Mouse (Mus musculus): ENCODE measurements around the gene Tma7.

Gene Tma7

DNA sequence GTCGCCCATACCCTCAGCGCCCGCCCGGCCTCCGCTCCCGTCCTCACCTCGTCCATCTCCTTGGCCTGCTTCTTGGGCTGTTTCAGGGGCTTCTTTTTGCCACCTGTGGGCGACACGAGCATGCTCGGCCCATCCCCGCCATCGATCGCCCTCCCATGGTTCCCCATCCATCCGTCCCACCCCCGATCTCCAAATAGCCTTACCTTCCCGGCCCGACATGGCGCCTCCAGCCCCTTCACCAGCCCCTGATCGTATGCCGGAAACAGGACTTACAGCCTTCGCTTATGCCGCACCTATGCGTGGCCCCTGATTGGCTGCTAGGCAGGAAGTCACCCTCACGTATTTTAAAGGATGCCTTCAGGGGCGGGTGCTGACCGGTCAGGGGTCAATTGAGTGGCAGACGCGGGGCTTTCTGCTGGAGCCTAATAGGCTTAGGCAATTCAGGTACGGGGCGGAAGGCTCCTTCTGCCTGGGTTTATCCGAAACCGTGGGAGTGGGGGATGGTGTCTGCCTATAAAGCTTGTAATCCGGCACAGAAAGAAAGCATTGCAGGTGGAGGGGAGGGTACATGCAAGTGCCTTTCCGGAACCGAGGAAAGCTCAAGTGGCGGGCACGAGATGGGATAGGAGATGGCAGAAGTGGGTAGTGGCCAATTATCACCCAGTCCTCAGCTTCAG, at the start of gene Tma7, which contains the start of gene Ccdc51:
TSS of gene Tma7 (minus strand) at position 464 of the 677 bp plus-strand sequence.
TSS of gene Ccdc51 (plus strand) at position 370 of the 677 bp plus-strand sequence.
- DNase-seq (ENCODE audit: low spot score) = peak; percentile 83

DNA sequence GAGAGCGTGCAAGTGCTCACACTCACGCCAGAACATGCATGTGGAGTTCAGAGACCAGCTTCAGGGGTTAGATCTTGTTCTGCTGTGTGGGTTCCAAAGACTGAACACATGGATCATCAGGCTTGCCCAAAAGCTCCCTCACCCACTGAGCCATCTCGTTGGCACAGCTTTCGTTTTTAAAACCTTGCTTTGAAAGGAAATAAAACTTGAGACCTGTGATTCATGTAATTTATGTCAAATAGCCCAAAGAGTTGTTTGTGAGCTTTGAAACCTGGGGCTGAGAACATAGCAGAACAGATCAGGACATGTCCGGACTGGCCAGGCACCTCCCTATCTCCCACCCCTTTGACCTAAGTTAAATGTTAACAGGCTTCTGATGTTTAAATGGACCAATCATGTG, 47.7 kb upstream of the Tma7 start:
- DNase-seq (ENCODE audit: low spot score) = no peak

DNA sequence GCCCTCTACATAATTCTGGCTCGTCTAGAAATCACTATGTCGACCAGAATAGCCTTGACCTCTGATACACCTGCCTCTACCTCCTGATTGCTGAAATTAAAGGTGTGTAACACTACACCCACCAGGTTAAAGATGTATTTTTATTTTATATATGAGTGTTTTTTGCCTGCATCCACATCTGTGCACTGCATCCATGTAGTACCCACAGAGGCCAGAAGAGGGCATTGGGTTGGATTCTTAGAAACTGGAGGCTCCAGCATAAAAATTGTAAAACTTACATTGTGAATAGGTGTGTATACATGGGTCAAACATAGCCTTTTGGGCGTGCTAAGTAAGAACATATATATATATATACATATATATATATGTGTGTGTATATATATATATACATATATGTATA, 45.8 kb upstream of the Tma7 start:
- DNase-seq (ENCODE audit: low spot score) = peak; percentile 51

DNA sequence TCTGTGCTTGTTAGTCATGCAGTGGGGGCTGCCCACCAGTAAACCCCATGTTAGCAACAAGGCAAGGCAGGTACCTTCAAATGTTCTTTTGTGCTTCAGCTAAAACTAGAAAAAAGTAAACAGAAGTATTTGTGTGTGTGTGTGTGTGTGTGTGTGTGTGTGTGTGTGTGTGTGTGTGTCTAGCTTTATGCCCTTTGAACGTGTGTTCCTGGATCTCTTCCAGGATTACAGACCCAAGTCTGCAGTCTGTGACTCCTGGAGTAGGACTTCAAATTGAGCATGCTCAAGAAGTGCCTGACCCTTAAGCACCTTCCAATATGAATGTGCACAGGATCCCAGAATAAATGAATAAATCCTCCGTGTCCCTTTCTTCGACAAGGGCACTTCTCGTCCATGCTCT, 44.7 kb upstream of the Tma7 start:
- DNase-seq (ENCODE audit: low spot score) = no peak

DNA sequence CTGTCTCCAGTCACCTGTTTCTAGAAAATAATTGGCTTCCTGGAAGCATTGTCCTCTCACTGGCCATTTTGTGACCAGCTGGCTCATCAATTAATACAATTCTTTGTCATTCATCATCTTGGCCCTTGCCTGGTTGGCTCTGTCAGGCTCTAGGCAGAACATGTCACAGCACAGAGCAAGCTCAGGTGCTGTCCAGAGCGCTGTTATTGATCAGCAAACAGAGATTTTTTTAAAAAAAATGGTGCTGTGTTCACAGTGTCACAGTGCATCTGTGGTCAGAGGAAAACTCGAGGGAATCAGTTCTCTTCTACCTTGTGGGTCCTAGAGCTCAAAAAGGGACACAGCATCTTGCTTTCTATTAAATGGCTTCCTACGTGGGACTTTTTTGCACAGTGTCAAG, 43.1 kb upstream of the Tma7 start:
- DNase-seq (ENCODE audit: low spot score) = no peak

DNA sequence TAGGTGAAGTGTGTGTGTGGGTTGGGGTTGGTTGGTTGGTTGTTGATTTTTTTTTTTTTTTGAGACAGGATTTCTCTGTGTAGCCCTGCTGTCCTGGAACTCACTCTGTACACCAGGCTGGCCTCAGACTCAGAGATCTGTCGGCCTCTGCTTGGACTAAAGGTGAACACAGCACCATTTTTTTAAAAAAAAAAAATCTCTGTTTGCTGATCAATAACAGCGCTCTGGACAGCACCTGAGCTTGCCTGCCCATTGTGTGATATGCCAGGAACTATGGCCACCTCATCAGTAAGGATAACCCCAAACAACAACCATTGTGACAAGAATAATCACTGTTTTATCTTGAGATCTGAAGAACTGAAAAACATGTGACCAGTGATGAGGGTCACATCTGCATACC, 42.7 kb upstream of the Tma7 start:
- DNase-seq (ENCODE audit: low spot score) = no peak

DNA sequence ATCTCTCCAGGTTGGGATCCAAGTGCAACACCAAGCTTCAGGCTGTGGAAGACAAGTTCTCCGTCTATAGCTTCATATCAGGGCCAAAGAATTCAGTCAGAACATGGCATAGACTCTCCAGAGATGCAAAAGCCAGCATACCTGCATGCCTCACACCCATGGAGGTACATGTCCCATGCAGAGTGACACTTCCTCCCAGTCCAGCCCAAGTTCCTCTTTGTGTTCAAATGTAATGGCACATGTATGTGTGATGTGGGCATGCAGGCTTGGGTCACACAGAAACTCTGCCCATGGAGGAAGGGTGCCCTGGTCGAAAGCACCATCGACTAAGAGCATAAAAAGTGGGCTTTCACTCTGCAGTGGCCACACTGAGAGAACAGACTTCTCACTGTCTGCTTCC, 41.8 kb upstream of the Tma7 start:
- no peak for DNase-seq (ENCODE audit: low spot score)

DNA sequence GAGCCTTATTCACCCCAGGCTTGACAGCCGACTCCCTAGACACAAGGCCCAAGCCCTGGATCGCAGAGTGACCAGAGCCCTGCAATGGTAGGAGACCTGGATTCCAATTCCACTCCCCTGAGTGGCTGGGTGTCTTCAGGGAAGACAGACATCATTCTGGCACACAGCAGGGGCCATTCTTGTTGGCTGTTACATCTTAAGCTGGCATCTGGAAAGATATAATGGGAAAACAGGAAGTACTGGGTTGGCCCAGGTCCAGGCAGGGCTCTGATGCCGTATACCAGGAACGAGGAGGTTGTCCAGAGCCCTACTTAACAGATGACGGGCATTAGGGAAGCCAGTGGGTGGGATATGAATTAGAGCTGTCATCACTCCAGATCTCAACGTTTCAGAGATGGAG, 40.9 kb upstream of the Tma7 start:
- peak; percentile 23 for DNase-seq (ENCODE audit: low spot score)

DNA sequence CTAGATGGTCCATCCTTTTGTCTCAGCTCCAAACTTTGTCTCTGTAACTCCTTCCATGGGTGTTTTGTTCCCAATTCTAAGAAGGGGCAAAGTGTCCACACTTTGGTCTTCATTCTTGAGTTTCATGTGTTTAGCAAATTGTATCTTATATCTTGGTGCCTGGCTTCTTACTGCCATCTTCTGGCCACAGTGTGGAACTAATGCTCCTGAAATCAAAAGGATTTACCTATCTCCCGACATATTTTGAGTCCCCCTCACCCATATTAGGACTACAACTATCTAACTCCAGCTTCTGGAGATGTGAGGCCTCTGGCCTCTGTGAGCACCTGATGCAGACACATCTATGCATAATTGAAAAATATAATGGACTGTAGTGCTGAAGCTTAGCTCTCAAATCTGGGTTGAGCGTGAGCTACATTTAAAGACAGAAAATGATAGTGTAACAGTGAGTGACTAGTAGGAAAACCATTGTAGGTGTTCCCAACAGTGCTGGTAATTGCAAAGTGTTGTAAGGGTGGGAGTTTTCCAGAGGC, 40.2 kb upstream of the Tma7 start:
- peak; percentile 32 for DNase-seq (ENCODE audit: low spot score)

DNA sequence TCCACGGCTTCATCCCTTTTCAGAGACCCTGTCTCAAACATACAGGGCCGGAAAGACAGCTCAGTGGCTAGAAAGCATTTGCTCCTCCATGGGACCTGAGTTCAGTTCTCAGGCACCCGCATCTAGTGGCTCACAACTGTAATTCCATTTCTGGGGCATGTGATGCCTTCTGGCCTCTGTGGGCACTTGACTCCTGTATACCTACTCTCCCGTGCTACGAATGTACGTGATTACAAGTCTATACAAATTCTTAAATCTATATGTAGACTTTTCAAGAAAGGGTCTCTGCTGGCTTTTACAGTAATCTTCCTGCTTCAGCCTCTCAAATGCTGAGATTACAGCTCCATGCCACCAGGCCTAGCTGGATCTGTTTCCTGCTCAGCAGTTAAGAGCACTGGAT, 38.6 kb upstream of the Tma7 start:
- DNase-seq (ENCODE audit: low spot score) = no peak

DNA sequence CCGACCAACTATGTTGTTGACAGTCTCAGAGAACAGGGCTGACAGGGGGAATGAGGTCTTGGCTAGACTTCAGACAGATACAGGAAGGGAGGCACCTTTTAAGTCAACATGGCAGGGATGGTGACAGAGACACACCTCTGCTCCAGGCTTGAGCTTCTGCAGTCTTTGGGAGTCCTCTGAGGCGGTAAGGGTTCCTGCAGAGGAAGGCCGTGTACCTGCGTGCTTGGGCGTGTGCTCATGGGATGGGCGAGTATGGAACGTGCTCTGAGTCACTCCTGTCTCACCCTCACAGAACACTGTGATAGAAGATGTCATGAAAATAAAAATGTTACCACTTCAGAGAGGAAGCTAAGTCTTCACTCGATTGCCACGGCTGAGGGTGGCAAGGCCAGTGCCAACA, 37.2 kb upstream of the Tma7 start:
- DNase-seq (ENCODE audit: low spot score) = peak; percentile 43

DNA sequence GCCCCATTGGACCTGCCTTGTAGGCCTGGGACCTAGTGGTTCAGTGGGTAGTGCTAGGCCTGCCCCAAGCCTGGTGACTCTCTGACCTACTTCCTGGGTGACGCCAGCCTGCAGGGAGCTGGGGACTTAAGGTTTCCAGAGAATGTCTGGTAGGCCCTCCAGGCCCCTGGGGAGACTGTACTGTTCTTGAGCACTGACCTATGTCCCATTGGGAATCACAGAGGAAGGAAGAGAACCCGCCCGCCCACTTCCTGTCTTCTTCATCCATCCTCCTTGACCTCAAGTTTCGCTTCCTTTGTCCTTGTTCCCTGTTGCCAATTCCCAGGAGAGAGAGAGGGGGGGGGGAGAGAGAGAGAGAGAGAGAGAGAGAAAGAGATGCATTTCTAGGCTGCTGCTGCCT, 35.7 kb upstream of the Tma7 start:
- peak; percentile 6 for DNase-seq (ENCODE audit: low spot score)

DNA sequence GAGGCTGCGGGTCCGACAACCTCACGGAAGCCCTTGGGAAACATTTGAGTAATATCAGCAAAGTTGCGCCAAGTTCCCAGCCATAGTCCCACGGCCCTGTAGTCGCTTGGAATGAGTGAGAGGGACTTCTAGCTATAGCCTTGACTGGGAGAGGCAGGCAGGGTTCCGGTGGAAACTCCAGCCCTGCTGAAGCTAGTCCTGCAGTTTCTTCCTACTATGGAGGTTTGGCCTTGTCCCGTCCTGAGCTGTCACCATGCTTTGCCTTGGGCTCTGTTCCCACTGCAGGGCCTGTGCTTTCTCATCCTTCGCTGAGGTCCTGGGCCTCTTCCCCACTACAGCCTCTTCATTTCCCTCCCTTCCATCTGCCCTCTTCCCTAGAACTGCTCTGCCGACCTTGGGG, 33.8 kb upstream of the Tma7 start:
- no peak for DNase-seq (ENCODE audit: low spot score)

DNA sequence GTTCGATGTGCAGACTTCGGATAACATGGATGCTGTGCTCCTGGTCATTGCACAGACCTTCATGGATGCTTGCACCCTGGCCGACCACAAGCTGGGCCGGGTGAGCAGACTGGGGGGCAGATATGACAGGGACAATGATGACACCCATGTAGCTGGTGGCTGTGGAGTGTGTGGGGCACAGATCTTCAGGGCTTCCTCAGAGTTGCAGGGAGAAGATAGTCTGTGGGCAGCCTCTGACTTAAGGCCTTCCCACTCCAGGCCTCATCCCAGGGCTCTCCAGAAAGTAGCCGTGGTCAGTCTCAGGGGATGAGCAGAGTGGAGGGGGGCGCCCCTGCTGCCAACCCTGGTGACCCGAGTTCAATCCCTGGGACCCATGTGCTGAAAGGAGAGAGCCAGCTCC, 32.5 kb upstream of the Tma7 start:
- peak; percentile 2 for DNase-seq (ENCODE audit: low spot score)

DNA sequence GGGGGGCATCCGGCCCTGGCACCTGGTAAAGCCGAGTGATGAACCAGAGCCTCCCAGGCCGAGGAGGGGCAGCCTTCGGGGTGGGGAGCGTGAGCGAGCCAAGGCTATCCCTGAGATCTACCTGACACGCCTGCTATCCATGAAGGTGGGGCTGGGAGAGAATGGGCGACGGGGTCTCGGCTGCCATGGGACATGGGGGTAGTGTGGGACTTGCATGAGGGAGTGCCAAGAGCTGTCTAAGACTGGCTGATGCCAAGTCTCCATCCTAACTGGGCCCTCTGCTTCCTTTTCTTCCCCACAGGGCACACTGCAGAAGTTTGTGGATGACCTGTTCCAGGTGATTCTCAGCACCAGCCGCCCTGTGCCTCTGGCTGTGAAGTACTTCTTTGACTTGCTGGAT, 31.9 kb upstream of the Tma7 start:
- no peak for DNase-seq (ENCODE audit: low spot score)

DNA sequence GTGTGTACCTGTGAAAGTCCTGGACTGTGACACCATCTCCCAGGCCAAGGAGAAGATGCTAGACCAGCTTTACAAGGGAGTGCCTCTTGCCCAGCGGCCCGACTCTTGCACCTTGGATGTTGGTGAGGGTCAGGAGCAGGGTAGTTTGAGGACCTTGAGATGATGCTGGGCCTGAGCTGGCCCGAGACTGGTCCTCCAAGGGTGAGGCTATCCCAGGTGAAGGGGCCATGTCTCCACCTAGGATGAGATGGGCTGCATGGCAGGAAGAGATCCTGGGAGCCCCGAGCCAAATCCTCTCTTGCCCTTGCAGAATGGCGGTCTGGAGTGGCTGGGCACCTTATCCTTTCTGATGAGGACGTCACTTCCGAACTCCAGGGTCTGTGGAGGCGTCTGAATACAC, 30.9 kb upstream of the Tma7 start:
- no peak for DNase-seq (ENCODE audit: low spot score)

DNA sequence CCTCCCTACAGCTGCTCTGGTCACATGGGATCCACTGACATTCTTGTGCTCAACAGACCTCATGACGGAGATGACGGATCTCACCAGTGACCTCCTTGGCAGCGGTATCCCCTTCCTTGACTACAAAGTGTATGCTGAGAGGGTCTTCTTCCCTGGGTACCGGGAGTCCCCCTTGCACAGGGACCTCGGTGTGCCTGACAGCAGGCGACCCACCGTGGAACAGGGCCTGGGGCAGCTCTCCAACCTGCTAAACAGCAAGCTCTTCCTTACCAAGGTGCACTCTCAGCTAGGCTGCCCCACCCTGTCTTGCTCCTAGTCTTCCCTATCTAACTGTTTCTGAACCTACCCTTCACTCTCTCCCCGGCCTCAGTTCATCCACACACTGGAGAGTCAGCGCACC, 29.2 kb upstream of the Tma7 start:
- no peak for DNase-seq (ENCODE audit: low spot score)

DNA sequence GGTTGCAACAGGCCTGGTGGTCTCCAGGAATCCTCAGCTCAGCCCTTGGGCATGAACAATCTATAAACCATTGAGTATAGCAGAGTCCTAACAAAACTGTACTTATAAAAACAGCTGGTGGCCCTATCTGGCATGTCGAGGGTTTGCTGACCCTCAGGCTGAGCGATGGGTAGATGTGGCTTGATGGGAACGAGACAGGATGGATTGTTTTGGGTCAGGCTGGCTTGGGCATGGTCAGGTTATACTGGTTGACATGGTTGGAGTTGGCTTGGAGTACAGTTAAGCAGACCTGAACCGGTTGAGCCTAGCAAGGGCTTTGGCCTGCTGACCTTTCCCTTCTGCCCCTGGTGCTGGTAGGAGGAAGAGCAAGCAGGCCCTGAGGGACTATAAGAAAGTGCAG, 28.7 kb upstream of the Tma7 start:
- no peak for DNase-seq (ENCODE audit: low spot score)

DNA sequence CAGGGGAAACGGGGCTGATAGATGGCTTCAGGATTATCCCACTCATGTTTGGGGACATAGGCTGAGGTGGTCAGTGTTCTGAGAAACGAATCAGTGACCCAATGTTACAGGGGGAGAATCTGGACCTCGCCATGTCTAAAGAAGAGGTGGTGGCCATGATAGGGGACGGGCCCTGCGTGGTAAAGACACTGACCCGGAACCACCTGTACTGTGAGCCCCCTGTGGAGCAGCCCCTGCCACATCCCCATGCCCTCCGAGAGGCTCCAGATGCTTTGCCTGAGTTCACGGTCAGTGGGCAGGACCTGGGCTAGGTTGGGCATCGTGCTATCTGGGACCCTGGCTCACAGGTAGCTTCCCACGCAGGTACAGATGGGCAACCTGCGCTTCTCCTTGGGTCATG, 27.9 kb upstream of the Tma7 start:
- no peak for DNase-seq (ENCODE audit: low spot score)

DNA sequence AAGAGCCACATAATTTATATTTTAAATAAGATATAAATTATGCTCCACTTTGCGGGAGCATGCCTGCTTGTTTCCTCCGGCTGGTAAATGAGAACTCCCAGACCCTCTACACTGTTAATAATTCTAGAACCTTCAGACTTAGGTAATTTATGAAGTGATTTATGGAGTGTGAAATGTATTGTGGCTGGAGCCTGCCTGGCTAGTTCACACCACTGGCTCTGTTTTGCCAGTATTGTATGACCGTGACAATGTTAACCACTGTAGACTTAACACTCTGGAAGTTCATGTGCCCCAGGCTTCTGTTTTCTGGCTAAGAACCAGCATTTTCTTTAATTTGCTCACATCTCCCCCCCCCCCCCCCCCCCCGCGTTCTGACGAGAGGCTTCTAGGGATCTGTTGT, 25.0 kb upstream of the Tma7 start:
- DNase-seq (ENCODE audit: low spot score) = no peak

DNA sequence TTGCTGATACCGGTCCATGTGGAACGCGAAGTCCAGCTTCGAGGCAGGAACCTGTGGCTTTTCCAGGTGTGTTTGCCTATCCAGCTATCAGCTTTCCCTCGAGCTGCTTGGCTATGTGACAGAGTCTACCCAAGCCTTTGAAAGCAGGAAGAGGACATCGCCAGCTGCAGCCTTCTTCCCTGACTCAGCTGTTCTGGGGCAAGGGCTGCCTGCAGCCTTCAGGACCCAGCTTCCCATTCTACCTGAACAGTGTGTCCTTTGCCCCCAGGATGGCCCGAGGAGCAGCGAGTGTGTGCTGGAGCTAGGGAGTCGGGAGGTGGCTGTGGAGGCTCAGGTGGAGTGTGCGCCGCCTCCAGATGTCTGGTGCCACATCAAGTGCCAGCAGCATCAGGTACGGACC, 23.3 kb upstream of the Tma7 start:
- DNase-seq (ENCODE audit: low spot score) = no peak

DNA sequence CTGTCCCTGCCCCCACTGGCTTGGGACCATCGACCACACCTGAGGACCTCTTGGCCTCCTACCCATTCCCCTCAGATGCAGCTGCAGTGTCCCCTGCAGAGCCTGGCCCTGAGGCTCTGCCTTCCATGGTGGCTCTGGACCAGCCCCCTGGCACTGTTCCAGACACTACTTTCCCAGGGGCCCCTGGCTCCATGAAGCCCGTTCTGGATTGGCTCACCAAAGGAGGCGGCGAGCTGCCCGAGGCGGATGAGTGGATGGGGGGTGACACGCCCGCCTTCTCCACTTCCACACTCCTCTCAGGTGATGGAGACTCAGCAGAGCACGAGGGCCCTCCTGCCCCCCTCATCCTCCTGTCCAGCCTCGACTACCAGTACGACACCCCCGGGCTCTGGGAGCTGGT, 22.6 kb upstream of the Tma7 start:
- no peak for DNase-seq (ENCODE audit: low spot score)

DNA sequence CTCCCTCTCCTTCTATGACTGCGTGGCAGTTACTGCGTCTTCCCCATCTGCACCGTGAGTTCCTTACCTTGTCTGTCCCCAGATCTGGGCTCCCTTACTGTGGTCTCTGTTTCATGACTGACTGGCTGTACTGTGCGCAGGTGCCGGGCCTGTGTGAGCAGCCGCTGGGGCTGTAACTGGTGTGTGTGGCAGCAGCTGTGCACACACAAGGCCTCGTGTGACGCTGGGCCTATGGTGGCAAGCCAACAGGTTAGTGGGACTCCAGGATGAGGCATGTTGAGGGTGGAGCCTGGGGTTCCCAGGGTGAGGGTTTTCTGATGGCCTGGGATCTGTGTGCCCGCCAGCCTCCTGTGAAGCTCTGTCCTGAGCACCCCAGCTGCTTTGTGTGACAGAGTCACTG, 21.7 kb upstream of the Tma7 start:
- DNase-seq (ENCODE audit: low spot score) = no peak

DNA sequence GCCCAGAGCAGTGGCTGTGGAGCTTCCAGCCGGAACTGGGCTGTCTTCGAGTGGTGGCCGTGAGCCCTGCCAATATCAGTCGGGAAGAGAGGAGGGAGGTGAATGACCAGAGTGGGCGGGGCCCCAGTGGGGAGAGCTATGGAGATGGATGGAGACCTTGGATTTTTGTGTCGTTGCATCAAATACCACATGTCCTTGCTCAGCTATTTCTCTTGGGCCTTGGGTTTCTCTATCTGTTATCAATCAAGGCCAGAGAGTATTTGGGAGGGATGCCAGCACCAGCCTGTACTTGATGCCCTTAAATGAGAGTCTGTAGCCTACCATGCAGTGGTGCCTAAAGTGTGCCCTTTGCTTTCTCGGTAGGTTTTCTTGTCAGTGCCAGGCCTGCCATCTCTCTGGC, 20.9 kb upstream of the Tma7 start:
- DNase-seq (ENCODE audit: low spot score) = no peak

Data from urinary bladder, postnatal 14 days (tissue).